Mouse (Mus musculus) embryonic stem cell, embryonic (primary cell): ENCODE measurements around the gene Mup15.
"Not testable (repeated sequence)": the region's sequence is repeated elsewhere in the genome, so short reads cannot be mapped to it uniquely, and the experiment has no call there.

Experiments
- CTCF ChIA-PET, 4 experiments: fragments of 300-600 bp in 2 of 4; fragments of 350-600 bp in 2 of 4; sonication (Branson Sonifier 250); formaldehyde crosslinking; loops; one replicate each; lab custom pipeline; 2022; ENCODE audit warnings: inconsistent platforms in 2 of 4; lab: Charles Lee
- POLR2A ChIA-PET, 4 experiments: fragments of 300-600 bp in 2 of 4; fragments of 350-600 bp in 2 of 4; sonication (Branson Sonifier 250); formaldehyde crosslinking; loops; one replicate each; lab custom pipeline; 2022; ENCODE audit warnings: antibody characterized with exemption in 4 of 4, inconsistent platforms in 1 of 4; lab: Charles Lee

Gene Mup15

GRCm38 (mm10) chr4:61439643-61440042, at the start of gene Mup15:
Gene Mup15 (minus strand): TSS chr4:61439743.
- POLR2A ChIA-PET, CTCF ChIA-PET: not testable (repeated sequence)
